Mouse (Mus musculus): Measurements from ENCODE around the gene Cecr2.

Gene Cecr2

GRCm38 (mm10) chr6:120667422-120667781 is 1.2 kb downstream of the Cecr2 start:
- 2% methylated on average over 7 of the region's 7 CpGs for WGBS

DNA sequence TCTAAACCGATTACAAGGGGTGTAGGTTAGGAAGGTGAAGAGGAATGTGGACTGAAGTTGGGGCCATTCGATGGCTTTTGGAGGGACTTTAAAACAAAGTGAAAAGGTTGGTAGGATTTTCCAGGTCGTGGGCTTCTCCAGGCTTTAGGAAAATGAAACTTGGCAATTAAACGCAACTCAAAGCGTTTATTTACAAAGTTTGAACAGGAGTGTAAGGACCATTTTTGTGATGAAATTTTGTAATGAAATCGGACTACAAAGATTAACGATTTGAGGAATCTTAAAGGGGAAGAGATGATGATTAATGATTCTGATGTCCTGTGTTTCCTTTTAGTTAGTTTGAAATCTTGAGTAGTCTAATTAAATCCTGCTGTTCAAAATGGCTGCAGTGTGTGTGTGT is 1.7 kb downstream of the Cecr2 start:
- 37% methylated on average over 7 of the region's 7 CpGs for WGBS

DNA sequence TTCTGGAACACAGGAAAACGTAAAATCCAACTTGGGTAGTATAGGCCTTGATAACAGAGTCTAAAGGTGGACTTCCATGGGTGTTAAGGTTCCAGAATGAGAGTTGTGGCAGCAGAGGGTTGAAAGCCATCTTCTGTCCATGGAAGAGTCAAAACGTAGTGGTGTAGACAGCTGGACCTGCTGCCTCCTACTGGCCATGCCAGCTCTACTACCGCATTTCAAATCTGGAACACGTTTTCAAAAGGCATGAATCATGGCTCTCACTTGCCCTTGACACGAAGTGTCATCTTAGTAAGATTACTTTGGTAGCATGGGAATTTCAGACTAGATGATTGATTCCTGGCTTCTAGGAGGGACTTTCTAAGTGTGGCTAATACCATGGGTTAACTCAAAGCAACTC is 8.0 kb downstream of the Cecr2 start:
- 80% methylated on average over 5 of the region's 5 CpGs for WGBS

- WGBS = 89% methylated on average over 4 of the region's 4 CpGs
These were observed 8.7 kb downstream of the Cecr2 start for GRCm38 (mm10) chr6:120674881-120675280.

- WGBS = 76% methylated on average over 2 of the region's 2 CpGs
These were observed 9.8 kb downstream of the Cecr2 start for GRCm38 (mm10) chr6:120675979-120676378.

DNA sequence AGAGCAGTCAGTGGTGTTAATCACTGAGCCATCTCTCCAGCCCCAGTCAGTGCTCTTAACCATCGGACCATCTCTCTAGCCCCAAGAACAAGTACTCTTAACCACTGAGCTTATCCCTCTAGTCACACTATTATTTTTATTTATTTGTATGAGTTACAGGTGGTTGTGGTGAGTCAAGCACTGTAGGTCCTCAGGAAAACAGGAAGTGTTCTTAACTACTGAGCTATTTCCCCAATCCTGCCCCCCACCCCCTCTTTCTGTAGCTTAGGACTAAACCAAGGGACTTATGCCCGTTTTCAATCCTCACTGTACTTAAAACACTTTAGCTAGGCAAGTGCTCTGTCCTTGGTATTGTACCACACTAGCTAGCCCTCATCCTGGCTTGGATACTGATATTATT is 17.2 kb downstream of the Cecr2 start:
- WGBS = 88% methylated on average over 2 of the region's 2 CpGs

GRCm38 (mm10) chr6:120684750-120685149 is 18.6 kb downstream of the Cecr2 start:
- WGBS = 96% methylated on average over 3 of the region's 3 CpGs

- WGBS = 91% methylated on average over 5 of the region's 5 CpGs
These were observed 20.9 kb downstream of the Cecr2 start for GRCm38 (mm10) chr6:120686872-120687650.

DNA sequence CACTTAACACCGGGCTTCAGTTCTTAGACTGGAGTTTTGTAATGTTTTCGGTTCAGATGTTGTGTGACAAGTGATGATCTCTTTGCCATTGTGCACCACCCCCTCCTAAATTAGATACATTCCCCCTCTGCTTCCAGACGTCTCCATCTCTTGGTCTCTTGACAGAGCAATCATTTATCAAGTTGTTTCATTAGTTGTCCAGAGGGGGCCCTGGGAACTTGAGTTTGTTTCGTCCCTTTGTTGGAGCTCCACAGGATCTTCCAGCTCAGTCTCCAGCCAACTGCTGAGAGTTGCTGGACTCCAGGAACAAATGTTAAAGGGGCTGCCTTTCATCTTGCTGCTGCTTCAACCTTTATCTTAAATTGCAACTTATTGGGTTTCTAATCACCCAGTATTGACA is 34.1 kb downstream of the Cecr2 start:
- 48% methylated on average over 4 of the region's 4 CpGs for WGBS

GRCm38 (mm10) chr6:120708759-120709158 is 42.6 kb downstream of the Cecr2 start:
- 69% methylated on average over 1 of the region's 1 CpGs for WGBS

- WGBS = 91% methylated on average over 3 of the region's 3 CpGs
These were observed 48.6 kb downstream of the Cecr2 start for GRCm38 (mm10) chr6:120714806-120715205.

GRCm38 (mm10) chr6:120715227-120715626 is 49.1 kb downstream of the Cecr2 start:
- WGBS = 82% methylated on average over 5 of the region's 5 CpGs

- 46% methylated on average over 4 of the region's 4 CpGs for WGBS
These were observed 50.4 kb downstream of the Cecr2 start for GRCm38 (mm10) chr6:120716531-120716984.

- WGBS = 31% methylated on average over 2 of the region's 2 CpGs
These were observed 59.8 kb downstream of the Cecr2 start for GRCm38 (mm10) chr6:120725986-120726385.

DNA sequence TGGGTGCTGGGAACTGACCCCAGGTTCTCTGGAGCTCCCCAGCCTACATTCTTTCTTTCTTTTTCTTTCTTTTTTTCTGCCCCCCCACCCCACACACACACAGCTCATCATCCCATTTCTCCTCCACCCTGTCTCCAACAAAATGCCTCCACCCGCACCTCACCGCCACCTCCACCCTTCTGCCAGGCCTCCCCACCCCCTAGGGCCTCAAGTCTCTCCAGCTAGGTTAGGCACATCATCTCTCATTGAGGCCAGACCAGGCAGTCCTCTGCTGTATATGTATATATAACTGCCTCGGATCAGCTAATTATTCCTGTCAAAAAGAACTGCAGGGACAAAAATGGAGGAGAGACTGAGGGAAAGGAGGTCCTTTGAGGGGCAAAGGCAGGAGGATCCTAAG is 69.8 kb downstream of the Cecr2 start:
- WGBS = 81% methylated on average over 3 of the region's 3 CpGs

GRCm38 (mm10) chr6:120736566-120736965 is 70.4 kb downstream of the Cecr2 start:
- WGBS = 48% methylated on average over 3 of the region's 3 CpGs

GRCm38 (mm10) chr6:120743130-120743529 is 77.0 kb downstream of the Cecr2 start:
- 79% methylated on average over 2 of the region's 2 CpGs for whole genome bisulfite sequencing

GRCm38 (mm10) chr6:120744266-120744665 is 78.1 kb downstream of the Cecr2 start:
- 92% methylated on average over 7 of the region's 7 CpGs for WGBS

- 97% methylated on average over 2 of the region's 2 CpGs for WGBS
These were observed 80.2 kb downstream of the Cecr2 start for GRCm38 (mm10) chr6:120746416-120746815.

- whole genome bisulfite sequencing = 93% methylated on average over 2 of the region's 2 CpGs
These were observed 95.0 kb downstream of the Cecr2 start for GRCm38 (mm10) chr6:120761151-120761550.

- WGBS = 76% methylated on average over 1 of the region's 1 CpGs
These were observed 103.8 kb downstream of the Cecr2 start for GRCm38 (mm10) chr6:120769972-120770371.

DNA sequence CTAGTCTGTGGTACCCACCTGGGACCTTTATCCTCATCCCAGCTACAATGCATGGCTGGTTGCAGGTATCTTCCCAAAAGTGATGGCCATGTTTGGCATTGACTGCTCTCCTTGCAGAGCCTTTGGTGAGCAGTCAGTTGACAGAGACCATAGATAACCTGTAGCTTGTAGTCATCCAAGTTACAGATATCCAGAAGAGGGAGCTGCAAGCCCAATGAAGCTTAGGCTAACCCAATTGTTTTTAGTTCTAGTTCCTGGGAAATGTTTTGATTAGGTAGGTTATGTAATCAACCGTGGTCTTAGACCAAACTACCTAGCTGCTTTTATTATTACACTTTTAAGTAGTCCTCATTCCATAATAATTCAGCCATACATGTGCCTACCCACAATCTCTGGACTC is 105.2 kb downstream of the Cecr2 start:
- 53% methylated on average over 1 of the region's 1 CpGs for WGBS

GRCm38 (mm10) chr6:120773149-120773628 is 107.0 kb downstream of the Cecr2 start, which contains the start of gene Slc25a18:
Slc25a18 (plus strand) TSS chr6:120773578.
- 46% methylated on average over 5 of the region's 5 CpGs for WGBS

- WGBS = 64% methylated on average over 6 of the region's 6 CpGs
These were observed 107.6 kb downstream of the Cecr2 start for GRCm38 (mm10) chr6:120773763-120774162.

Measured in cerebral cortex, adult 2 months (tissue).